Mouse (Mus musculus) megakaryocyte, adult 5-6 weeks (primary cell): ENCODE data around the gene Mpl. TPM values are rescaled to one million over a fixed set of nuclear protein-coding genes. Genes with fewer than 3 reads are reported as not detected.

Experiments
- ATAC-seq: 2 replicates; pipeline ENCODE4 v1.8.0; 2016; ENCODE audit warnings: mild to moderate bottlenecking, inconsistent platforms; ENCODE audit not compliant: poor library complexity, severe bottlenecking
- total RNA-seq, 2 experiments: library from RNA; stranded (forward) in 1 of 2; stranded (reverse) in 1 of 2; fragments of 153-499, 151-499 nt in 1 of 2; fragments of 221-1000, 200-1000 nt in 1 of 2; gene quantifications; 2 replicates each; pipeline versions ENCODE4 v1.2.3 to v1.2.4; 2015 to 2017

The Mpl gene
- total RNA-seq (2015) (0.36 TPM in 1 of 2 replicates, not detected in the other), total RNA-seq (2017) (not detected in 2 replicates)

- no peak for ATAC-seq
Observed at GRCm38 (mm10) chr4:118457345-118457975, at the start of gene Mpl. Gene Mpl, minus strand, starts transcription at chr4:118457513.

- no peak for ATAC-seq
Observed at GRCm38 (mm10) chr4:118505551-118505950, 48.2 kb upstream of the Mpl start.

GRCm38 (mm10) chr4:118500792-118501191 is 43.5 kb upstream of the Mpl start:
- no peak for ATAC-seq

GRCm38 (mm10) chr4:118500171-118500724 is 42.9 kb upstream of the Mpl start:
- no peak for ATAC-seq

GRCm38 (mm10) chr4:118490461-118490860 is 33.1 kb upstream of the Mpl start:
- ATAC-seq = no peak

GRCm38 (mm10) chr4:118489717-118490132 is 32.4 kb upstream of the Mpl start, which contains the start of gene Tie1:
Gene Tie1, minus strand, starts transcription at chr4:118490061.
- ATAC-seq = no peak

GRCm38 (mm10) chr4:118476773-118477530 is 19.6 kb upstream of the Mpl start:
- ATAC-seq = no peak

- ATAC-seq = no peak
Observed at GRCm38 (mm10) chr4:118472687-118473086, 15.4 kb upstream of the Mpl start.

GRCm38 (mm10) chr4:118471281-118471680 is 14.0 kb upstream of the Mpl start:
- ATAC-seq = no peak

- peak; percentile 68 for ATAC-seq
Observed at GRCm38 (mm10) chr4:118465697-118466163, 8.4 kb upstream of the Mpl start.

GRCm38 (mm10) chr4:118464956-118465355 is 7.6 kb upstream of the Mpl start:
- no peak for ATAC-seq

- ATAC-seq = no peak
Observed at GRCm38 (mm10) chr4:118446415-118447153, 10.7 kb downstream of the Mpl start.

- no peak for ATAC-seq
Observed at GRCm38 (mm10) chr4:118445781-118446414, 11.4 kb downstream of the Mpl start.

- ATAC-seq = no peak
Observed at GRCm38 (mm10) chr4:118445088-118445487, 12.2 kb downstream of the Mpl start.

GRCm38 (mm10) chr4:118437829-118438253 is 19.5 kb downstream of the Mpl start:
- peak; percentile 45 for ATAC-seq

- peak; percentile 96 for ATAC-seq
Observed at GRCm38 (mm10) chr4:118436820-118437603, 20.3 kb downstream of the Mpl start, which contains the start of gene Cdc20. Gene Cdc20, minus strand, starts transcription at chr4:118437352.

GRCm38 (mm10) chr4:118432332-118432731 is 25.0 kb downstream of the Mpl start:
- no peak for ATAC-seq

GRCm38 (mm10) chr4:118429215-118429895 is 28.0 kb downstream of the Mpl start:
- no peak for ATAC-seq
